Mouse (Mus musculus): ENCODE results near the gene Luc7l2.
"Not testable (repeated sequence)": the region's sequence is repeated elsewhere in the genome, so short reads cannot be mapped to it uniquely, and the experiment has no call there.

The Luc7l2 gene

DNA sequence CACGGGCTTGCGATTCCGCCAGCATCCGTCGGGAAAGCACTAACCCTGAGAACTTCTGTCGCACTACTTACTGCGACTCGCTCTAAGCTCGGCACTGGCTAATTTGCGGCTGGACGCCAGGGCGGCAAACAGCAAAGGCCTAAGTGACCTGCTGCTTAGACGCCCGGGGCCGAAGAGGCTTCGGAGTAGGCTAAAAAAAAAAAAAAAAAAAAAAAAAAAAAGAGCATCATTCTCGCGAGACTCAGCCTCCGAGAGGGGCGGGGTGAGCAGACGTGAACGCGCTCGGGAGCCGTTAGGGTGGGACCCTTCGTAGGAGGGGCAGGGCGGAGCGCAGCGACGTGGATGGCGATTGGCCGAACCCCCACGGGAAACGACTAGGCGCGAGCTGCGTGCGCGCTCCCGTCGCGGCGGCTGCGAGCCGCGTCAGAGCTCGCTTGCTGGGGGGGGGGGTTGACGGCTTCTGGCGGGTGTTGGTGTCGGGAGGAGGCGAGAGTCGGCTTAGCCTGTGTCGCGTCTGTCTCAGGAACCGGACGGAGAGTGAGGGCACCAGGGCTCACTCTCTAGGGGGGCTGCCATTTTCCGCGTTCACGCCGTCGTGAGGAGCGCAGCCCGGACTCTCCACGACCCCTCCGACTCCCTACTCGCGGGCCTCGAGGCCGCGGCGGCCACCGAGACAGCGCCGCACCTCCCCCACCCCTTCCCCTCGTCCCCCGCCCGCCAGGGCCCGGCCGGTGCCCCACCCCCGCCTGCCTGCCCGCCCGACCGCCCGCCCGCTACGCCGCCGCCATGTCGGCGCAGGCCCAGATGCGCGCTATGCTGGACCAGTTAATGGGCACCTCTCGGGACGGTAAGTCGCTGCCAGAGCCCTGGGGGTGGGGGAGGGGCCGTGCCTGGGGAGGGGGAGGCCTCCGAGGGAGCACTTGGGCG lies at the start of gene Luc7l2:
Gene Luc7l2, plus strand, starts transcription at position 273 of the 927 bp plus-strand sequence.
- peak; percentile 88 for DNase-seq (ENCODE audit: extremely low read depth, low read depth)

DNA sequence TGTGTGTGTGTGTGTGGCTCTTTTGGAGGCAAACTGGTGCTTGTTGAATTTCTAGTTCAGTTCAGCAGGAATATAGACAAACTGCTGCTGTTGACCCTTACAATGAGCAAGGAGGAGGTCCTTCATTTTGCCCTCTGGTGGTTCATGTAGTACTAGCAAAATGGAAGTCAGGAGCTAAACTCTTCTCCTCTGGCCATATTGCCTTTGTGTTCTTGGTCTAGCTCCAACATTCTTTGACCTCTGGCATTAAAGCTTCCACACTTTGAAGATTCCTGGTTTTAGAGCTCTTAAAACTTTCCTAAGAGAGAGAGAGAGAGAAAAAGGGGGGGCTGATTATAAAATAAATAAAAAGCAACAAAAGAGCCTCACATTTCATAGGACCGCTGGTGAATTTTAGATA lies 39.0 kb upstream of the Luc7l2 start:
- no peak for DNase-seq (ENCODE audit: extremely low read depth, low read depth)

DNA sequence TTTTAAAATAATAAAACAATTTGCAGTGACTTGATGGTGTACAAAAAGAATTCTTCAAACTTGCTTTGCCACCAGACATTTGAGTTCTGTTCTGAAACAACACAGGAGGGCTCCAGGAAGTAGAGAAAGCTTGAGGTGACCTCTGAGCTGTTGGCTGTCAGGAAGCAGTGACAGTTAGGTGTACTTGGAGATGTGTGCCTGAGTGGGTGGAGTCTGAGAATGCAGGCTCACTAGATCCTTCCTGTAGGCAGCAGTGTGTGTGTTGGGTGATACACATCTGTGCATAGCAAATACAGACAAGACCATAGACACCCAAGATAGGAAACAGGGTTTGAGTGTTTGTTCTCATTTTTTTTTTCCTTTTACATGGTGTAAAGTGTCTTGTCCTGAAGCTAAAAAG lies 38.3 kb upstream of the Luc7l2 start:
- DNase-seq (ENCODE audit: extremely low read depth, low read depth) = no peak

DNA sequence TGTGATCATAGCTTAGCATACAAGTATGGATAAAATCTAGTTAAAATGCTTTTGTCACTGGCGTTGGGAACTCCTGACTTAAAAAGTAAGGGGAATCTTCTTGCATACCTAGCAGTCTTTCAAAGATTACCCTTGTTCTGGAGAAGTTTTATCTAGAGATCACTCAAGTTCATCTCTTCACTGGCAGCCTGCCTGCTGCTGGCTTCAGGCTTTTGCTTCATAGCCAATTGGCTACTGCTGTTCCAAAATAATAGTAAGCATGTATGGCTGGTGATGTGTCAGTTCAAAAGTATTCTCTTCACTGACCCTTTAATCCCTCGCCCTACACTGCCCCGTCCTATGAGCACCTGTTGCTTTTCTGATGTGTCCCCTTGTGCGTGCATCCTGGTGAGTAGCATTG lies 35.9 kb upstream of the Luc7l2 start:
- DNase-seq (ENCODE audit: extremely low read depth, low read depth) = no peak

DNA sequence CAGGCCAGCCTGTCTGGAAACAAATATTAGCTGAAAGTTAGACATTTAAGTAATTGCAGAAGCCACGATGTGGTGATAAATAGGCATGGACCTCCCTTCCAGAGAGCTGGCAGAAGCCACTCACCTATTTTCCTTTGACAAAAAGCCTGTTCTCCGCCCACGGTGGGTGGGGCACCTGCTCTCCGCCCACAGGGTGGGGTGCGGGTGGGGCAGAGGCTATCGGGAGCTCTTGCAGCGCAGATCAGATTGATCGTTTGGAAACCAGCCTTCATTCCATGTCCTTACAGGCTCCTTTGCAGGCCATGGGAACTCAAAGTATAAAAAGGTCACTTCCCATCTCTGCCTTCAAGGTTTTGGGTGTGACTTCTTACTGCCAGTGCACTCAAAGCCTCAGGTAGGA lies 27.3 kb upstream of the Luc7l2 start:
- DNase-seq (ENCODE audit: extremely low read depth, low read depth) = no peak

DNA sequence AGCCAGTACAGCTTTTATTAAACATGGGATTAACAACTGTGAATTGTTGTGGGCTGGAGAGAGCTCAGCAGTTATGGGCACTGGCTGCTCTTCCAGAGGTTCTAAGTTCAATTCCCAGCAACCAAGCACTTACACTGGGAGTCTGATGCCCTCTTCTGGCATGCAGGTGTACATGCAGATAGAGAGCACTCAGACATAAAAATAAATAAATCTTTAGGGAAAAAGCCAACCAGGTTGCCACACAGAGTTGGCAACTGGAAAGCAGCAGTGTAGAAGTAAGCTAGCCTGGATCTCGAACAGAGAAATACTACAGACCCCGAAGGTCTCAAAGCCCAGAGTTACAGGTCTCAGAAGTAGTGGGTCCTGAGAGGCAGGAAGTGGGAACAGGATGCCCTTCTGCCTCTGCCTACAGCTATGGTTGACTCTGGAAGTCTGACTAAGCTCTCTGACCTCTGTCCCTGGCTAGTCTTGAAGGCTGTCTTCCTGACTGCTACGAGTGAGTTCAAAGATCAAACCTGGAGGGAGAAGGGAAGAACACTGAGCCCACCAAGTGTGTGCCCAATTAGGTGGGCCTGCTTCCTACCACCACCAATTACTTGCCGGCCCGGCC lies 19.8 kb upstream of the Luc7l2 start:
- peak; percentile 47 for DNase-seq (ENCODE audit: extremely low read depth, low read depth)

DNA sequence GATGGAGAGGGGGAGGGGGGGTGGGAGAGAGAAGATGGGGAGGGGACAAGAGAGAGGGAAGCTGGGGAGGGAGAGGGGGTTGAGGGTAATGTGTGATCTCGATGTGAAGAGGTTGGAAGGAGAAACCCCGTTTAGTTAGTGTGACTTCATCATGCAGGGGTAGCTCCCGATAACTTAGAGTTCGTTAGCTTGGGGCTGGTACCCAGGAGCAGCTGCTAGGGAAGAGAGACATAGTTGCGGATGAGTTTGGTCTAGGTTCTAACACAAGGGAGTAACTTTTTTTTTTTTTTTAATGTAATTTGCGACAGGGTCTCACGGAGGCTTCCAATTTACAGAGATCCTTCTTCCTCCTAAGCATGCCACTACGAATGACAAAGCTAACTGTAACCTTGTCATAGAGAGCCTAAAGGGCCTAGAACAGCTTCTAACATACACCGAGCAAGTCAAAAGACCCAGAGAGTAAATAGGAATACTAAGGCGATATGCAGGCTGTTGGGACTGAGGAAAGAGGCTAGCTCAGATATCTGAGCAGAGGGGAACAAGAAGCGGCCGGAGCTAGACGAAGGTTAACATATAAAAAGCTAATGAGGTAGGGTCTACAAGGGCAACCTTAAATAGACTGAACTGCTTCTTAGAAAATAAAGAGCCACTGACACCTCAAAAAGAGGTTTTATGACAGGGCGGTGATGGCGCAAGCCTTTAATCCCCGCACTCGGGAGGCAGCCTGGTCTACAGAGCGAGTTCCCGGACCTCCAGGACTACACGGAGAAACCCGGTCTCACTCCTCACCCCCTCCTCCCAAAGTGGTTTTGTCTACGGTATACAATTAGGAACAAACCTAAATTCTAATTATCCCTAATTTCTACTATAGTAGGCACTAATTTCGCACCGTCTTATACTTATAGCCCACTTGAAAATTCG lies 18.4 kb upstream of the Luc7l2 start:
- DNase-seq (ENCODE audit: extremely low read depth, low read depth) = peak; percentile 33

DNA sequence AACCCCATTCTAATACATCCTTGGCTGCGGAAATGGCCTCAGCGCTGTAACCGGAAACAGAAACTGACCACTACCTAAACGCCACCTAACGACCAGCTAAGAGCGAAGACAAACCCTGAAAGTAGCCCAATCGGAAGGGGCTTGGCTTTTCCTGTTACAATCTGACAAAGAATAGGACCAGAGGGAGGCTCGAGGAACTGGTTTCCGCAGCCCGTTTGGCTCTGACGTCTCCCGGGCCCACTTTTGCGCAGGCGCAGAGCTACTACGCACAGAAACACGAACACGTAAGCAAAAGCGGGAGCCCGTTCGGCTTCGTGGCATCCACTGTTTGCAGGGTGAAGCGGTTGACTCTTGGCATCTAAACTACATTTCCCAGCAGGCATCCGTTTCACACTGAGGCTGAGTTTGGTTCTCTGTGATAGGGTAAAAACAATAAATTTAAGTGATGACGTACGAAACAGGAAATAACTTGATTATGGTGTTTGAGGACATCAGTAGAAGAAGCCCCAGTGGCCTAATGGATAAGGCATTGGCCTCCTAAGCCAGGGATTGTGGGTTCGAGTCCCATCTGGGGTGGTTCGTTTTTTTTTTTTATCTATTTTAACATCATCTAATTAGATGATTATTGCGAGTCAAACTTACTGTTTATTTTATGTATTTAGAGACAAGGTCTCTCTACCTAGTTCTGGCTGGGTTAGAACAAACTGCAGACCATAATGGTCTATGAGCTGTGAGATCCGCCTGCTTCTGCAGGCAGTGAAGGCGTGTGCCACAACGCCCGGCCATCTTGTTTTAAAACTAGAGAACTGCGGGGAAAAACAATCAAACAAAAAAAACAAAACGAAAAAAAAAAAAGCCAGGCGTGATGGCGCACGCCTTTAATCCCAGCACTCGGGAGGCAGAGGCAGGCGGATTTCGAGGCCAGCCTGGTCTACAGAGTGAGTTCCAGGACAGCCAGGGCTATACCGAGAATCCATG lies 17.4 kb upstream of the Luc7l2 start, which contains the start of gene Fmc1:
Gene Fmc1, plus strand, starts transcription at position 75 of the 978 bp plus-strand sequence.
- DNase-seq (ENCODE audit: extremely low read depth, low read depth) = peak; percentile 98

DNA sequence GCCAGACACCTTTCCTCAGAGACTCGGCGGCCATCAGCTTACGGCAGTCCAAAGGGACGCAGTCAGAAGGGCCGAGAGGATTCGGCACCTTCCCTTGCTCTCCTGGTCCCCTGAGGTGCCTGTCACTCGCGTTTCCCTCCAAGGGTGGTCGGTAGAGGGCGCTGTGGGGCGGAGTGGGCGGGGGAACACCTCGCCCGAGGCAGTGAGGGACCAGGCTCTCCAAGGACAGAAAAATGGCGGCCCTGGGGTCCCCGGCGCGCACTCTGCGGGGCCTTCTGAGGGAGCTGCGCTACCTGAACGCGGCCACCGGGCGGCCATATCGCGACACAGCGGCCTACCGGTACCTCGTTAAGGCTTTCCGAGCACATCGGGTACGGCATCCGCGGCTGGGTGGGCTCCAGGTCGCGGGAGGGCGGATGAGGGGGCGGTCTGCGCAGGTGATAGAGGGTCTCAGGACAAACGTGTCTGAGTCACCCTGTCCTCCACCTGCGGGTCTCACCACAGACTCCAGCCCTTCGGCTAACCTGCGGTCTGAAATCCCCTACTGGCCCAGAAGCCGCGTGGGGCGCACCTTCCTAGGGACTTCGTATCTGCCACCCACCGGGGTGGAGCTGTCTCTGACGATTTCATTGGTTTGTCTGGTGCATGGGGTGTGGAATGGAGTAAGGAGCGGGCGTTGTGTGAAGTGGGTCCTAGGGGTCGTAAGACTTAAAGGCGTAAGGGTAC lies 16.3 kb upstream of the Luc7l2 start:
- DNase-seq (ENCODE audit: extremely low read depth, low read depth) = peak; percentile 72

DNA sequence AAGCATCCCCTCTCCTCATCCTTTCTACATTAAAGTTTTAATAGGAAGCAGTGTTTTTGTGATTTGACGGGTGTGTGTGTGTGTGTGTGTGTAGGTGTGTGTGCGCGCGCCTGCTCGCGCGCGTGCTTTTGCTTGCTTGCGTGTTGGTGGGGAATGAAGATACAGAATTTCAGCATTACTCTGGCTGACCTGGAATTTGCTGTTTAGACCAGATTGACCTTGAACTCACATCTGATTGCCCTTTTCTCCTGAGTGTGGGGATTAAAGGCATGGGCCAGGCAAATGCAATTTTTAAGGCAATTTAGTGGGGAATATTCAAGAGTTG lies 15.8 kb upstream of the Luc7l2 start:
- DNase-seq (ENCODE audit: extremely low read depth, low read depth) = no peak

DNA sequence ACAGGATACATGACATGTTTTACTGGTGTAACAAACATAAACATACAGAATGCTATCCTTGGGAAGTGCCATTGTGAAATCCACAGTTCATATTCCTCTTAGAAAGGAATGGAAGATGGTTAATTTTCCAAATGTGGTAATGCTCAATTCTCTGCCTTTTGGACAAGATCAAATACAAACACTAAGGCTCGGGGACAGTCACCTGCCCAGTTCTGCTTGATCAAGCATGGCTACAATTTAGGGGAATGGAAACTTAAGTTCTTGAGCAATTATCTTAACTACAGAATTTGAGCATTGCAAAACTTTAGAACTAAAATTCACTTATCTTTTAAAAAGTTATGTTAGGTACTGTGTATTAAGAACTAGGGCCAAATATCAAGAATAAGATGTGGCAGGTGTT lies 15.3 kb upstream of the Luc7l2 start:
- no peak for DNase-seq (ENCODE audit: extremely low read depth, low read depth)

DNA sequence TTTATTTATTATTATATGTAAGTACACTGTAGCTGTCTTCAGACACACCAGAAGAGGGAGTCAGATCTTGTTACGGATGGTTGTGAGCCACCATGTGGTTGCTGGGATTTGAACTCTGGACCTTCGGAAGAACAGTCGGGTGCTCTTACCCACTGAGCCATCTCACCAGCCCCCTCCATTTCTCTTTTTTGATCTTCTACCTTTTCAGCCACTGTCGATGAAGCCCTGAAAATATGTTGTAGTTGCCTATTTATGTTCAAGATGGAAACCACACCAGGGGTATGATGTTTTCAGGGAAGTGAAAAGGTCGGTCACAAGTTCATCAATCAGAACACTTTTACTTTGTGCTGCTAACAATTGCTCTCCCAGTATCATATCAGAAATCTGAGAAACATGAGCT lies 7.0 kb upstream of the Luc7l2 start:
- not testable (repeated sequence) for DNase-seq (ENCODE audit: extremely low read depth, low read depth)

DNA sequence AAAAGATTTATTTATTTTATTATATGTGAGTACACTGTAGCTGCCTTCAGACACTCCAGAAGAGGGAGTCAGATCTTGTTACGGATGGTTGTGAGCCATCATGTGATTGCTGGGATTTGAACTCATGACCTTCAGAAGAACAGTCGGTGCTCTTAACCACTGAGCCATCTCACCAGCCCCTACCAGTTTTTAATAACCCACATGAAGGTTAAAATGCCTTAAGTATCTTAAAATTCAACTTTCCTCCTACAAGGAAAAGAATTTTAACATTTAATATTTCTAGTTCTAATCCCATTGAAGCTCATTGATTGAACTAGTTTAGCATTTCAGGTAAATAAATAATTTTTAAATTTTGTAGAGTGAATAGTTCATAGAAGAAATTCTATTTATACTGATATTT lies 4.1 kb upstream of the Luc7l2 start:
- DNase-seq (ENCODE audit: extremely low read depth, low read depth) = not testable (repeated sequence)

DNA sequence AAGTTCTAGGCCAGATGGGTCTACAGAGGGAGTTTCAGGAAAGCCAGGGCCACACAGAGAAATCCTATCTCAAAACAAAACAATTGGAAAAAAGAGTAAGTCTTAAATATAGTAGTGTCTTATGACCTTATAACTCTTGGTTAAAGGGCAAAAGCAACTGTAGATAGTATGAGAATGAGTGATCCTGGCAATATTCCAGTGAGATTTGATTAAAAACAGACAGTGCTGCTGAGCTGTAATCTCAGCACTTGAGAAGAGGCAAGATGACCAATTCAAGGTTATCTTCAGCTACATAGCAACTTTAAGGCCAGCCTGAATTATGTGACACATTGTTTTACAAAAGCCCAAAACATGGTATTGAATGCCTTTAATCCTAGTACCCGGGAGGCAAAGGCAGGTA lies 3.4 kb upstream of the Luc7l2 start:
- no peak for DNase-seq (ENCODE audit: extremely low read depth, low read depth)

DNA sequence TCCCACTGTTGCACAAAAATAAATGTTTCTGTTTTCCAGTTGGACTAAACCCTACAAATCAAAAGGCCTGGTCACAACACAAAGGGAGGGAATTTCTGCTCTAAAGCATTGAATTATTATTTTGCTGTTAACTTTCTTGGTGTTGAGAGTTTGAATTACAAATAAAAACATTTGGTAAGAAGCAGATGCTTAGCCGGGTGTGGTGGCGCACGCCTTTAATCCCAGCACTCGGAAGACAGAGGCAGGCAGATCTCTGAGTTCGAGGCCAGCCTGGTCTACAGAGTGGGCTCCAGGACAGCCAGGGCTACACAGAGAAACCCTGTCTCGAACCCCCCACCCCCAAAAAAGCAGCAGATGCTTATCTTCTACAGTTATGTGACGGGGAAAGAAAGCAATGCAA lies 2.5 kb upstream of the Luc7l2 start:
- DNase-seq (ENCODE audit: extremely low read depth, low read depth) = not testable (repeated sequence)

DNA sequence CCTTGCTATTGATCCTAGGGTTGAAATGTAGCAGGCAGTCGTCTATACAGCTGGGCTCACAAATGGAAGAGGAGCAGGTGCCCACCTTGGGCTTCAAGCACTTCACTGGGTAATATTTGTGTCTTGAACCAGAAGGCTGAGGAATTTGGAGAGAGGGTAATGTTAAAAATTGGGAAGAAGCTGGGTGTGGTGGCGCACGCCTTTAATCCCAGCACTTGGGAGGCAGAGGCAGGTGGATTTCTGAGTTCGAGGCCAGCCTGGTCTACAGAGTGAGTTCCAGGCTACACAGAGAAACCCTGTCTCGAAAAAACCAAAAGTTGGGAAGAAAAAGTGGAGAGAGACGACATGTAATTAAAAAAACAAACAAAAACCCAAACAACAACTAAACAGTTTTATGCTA lies 1.3 kb upstream of the Luc7l2 start:
- not testable (repeated sequence) for DNase-seq (ENCODE audit: extremely low read depth, low read depth)

DNA sequence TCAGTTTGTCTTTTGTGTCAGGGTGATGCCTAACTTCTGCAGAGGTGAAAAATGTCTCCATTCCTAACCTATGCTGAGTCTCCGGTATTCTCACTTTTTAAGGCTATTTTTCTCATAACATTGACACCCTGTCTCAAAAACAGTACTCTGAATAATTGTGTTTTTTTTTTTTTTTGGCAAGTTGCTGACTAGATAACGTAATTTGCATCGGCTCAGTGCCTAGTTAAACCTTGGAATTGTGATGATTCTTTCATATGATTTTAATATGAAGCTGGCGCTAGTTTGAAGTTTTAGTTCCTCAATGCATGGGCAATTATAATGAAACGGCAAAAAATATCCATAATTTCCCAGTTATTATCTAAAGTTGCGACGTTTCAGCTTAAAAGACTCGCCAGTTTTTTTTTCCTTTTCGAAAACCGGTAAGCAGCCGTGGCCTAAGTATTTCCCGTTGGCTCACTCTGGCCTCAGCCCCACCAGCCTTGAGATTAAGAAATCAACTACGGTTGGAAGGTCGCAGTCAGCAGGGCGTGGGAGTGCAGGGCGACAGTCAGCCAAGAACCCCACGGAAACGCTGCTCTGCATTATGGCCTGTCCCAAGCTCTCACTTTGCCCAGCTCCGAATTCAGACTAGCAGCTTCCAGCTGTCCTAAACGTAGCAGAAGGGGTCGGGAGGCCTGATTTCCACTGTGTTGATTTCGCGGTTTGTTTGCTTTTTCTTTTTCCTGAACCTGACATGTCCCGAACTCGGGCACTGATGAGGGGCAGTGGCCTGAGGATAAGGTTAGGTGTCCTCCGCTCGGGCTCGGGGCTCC lies 678 bp upstream of the Luc7l2 start:
- peak; percentile 55 for DNase-seq (ENCODE audit: extremely low read depth, low read depth)

DNA sequence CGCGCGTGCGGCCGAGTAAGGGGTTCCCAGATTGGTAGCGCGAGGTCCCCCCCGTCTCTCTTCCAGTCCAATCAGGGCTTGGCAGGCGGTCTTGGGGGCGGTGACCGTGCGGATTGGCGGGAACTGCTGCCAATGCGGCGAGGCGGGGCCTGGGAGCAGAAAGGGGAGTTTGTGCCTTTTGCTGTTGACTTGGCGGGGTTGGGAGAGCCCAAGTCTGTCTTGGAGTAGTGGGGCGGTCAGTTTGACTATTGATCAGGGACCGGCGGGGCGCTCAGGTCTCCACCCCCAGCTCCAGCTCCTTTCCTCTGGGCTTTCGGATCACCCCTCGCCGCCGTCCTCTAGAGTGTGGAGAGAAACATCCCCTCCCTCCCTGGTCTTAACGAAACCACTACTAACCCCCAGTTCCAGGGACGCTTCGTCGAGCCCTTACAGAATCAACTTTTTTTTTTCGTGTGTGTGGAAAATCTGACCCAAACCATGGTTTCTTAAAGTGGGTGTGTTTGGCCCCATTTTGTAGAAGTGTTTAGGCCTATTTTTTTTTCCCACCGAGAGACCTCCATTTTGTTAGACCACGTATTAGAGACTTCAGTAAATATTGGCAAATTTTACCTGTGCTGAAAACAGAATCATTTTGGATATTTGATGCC lies 978 bp downstream of the Luc7l2 start:
- DNase-seq (ENCODE audit: extremely low read depth, low read depth) = peak; percentile 90

DNA sequence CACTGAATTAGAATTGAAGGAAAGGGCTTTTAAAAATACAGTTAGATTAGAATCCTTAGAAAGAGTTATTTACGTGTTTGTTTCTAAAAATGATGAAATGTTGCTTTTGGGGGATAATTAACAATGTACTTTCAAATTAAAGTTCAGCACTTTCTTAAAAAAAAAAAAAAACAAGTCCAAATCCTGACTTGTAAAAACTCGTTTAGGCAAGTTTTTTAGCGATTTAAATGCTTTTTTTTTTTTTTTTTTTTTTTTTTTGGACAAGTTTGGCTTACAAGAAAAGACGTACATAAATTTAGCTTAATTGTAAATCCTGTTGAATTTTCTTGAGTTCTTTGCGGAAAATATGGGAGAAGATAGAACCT lies 1.5 kb downstream of the Luc7l2 start:
- no peak for DNase-seq (ENCODE audit: extremely low read depth, low read depth)

All from MEL-GATA-1-ER (cell line).